12 mouse cellular contexts compared by ENCODE assay signal in genomic region chr6:121343771-121344123, GRCm38 (mm10). TPM values are rescaled to one million over a fixed set of nuclear protein-coding genes. Genes with fewer than 3 reads are reported as not detected.
"Had no signal": no experiment of that assay in that cellular context is flagged by ENCODE, and none has a peak within 500 bp of the region (broad histone marks: within the 10 kb centered on the region; RNA-seq: fewer than 3 reads in every experiment).

No protein-coding gene starts in this region.

- H3K9ac ChIP-seq: limb, embryonic 15.5 days; liver, embryonic 12.5 days; midbrain, embryonic 12.5 days had no signal

- H3K4me2 ChIP-seq: limb, embryonic 15.5 days; liver, embryonic 12.5 days; midbrain, embryonic 12.5 days had no signal

- ATAC-seq: intestine, embryonic 16.5 days; liver, embryonic 12.5 days had no signal

- DNase-seq: right cerebral cortex, postnatal 4 days; thymus, adult 18-20 months; thymus, postnatal 25 days had no signal

- H3K4me1 ChIP-seq: limb, embryonic 15.5 days had no signal

- H3K4me3 ChIP-seq: left cerebral cortex, adult 2 months; limb, embryonic 15.5 days; liver, embryonic 12.5 days; midbrain, embryonic 12.5 days had no signal

- H3K27me3 ChIP-seq: limb, embryonic 15.5 days; midbrain, embryonic 12.5 days had no signal

- H3K27ac ChIP-seq: left cerebral cortex, adult 2 months; limb, embryonic 15.5 days; liver, embryonic 12.5 days; midbrain, embryonic 12.5 days had no signal

- H3K9me3 ChIP-seq: limb, embryonic 15.5 days; liver, embryonic 12.5 days; midbrain, embryonic 12.5 days had no signal

- H3K36me3 ChIP-seq: limb, embryonic 15.5 days; liver, embryonic 12.5 days; midbrain, embryonic 12.5 days had no signal

RNA-seq across cellular contexts. Expression of gene Slc6a12, which starts 0.9 kb away (rescaled TPM):
- total RNA-seq: megakaryocyte-erythroid progenitor cell, adult 5-6 weeks had no signal
- polyA plus RNA-seq: lung, embryonic 16.5 days; neural tube, embryonic 11.5 days; stomach, embryonic 14.5 days had no signal
